Comparison of ENCODE assay signal across 8 mouse cellular contexts in genomic region chr15:84663685-84664060, GRCm38 (mm10). TPM values are rescaled to one million over a fixed set of nuclear protein-coding genes. Genes with fewer than 3 reads are reported as not detected.
DNase-seq lines count a peak whose midpoint lies in the region; ATAC-seq lines count a peak whose summit lies in the region.

No protein-coding gene starts in this region.

- 0 out of 2 replicates have a peak overlapping the region, but pooled peaks have one; percentile 49 for H3K4me3 ChIP-seq in liver, embryonic 13.5 days (replicated peaks)

- H3K27me3 ChIP-seq in liver, embryonic 13.5 days, result peaks cover 31% of the 10 kb centered on the region

- H3K27ac ChIP-seq in liver, embryonic 13.5 days, result no peak overlapping the region

- DNase-seq in heart, adult 11 months, result peak; percentile 93
- no peak for DNase-seq in heart, postnatal 36 days
- peak; percentile 32 for DNase-seq in retina, postnatal 1 day
- no peak for DNase-seq in retina, embryonic 14.5 days (ENCODE audit: low spot score)
- DNase-seq in liver, embryonic 13.5 days, result no peak
- peak; percentile 44 for DNase-seq in testis, postnatal 10 days (ENCODE audit: low spot score)
- no peak for DNase-seq in Muller cell, postnatal 12 days (ENCODE audit: inconsistent ontology term)
- DNase-seq in natural killer cell, adult 2 months (ENCODE audit: low spot score in 2 of 2), result no peak

- H3K9me3 ChIP-seq in liver, embryonic 13.5 days (replicated peaks), result no peaks in the 10 kb centered on the region

- ATAC-seq in liver, embryonic 13.5 days (ENCODE audit: low read depth), result 0 out of 2 replicates have a peak, but pooled peaks have one; percentile 5

- peaks cover 14% of the 10 kb centered on the region for H3K4me1 ChIP-seq in liver, embryonic 13.5 days (replicated peaks)

- H3K36me3 ChIP-seq in liver, embryonic 13.5 days, result no peaks in the 10 kb centered on the region

- H3K4me2 ChIP-seq in liver, embryonic 13.5 days, result peak overlapping the region; percentile 67

- WGBS in liver, embryonic 13.5 days (ENCODE audit: insufficient replicate concordance), result 65% methylated on average over 10 of the region's 10 CpGs

- H3K9ac ChIP-seq in liver, embryonic 13.5 days, result no peak overlapping the region

- intact Hi-C loops in heart, postnatal 36 days (cut with DNase I), result no loop called here

RNA-seq across cellular contexts. Expression of gene Prr5, which starts 5.7 kb away (rescaled TPM):
- total RNA-seq in heart, postnatal 36 days (2021), result 1 to 10 TPM; 3.1 to 3.7 TPM
- polyA plus RNA-seq in liver, embryonic 13.5 days (2015; fragmentation: Nextera tagmentation; extraction: Ambion mirVana), result 7.6 and 7.8 TPM in 2 replicates

RNA-seq across cellular contexts. Expression of gene Arhgap8, which starts 56.2 kb away (rescaled TPM):
- total RNA-seq in heart, postnatal 36 days (2021), result under 1 TPM; 0.60 to 0.92 TPM
- 0.54 and 0.58 TPM in 2 replicates for polyA plus RNA-seq in liver, embryonic 13.5 days (2015; fragmentation: Nextera tagmentation; extraction: Ambion mirVana)

Comparison
In these comparisons a context has a peak if more than half of its experiments do, and no peak if none do; other contexts are left out.
1. DNase-seq: peak in heart, adult 11 months (single experiment), retina, postnatal 1 day (single experiment) and testis, postnatal 10 days (single experiment); none in heart, postnatal 36 days (0 of 2), retina, embryonic 14.5 days (single experiment), liver, embryonic 13.5 days (single experiment), Muller cell, postnatal 12 days (single experiment) and natural killer cell, adult 2 months (0 of 2).